Mouse (Mus musculus): ENCODE results near the gene Stat6. TPM values are rescaled to one million over a fixed set of nuclear protein-coding genes. Genes with fewer than 3 reads are reported as not detected.

Stat6 gene
- polyA plus RNA-seq, 1 experiment from 2014 or later: 6.8 TPM

DNA sequence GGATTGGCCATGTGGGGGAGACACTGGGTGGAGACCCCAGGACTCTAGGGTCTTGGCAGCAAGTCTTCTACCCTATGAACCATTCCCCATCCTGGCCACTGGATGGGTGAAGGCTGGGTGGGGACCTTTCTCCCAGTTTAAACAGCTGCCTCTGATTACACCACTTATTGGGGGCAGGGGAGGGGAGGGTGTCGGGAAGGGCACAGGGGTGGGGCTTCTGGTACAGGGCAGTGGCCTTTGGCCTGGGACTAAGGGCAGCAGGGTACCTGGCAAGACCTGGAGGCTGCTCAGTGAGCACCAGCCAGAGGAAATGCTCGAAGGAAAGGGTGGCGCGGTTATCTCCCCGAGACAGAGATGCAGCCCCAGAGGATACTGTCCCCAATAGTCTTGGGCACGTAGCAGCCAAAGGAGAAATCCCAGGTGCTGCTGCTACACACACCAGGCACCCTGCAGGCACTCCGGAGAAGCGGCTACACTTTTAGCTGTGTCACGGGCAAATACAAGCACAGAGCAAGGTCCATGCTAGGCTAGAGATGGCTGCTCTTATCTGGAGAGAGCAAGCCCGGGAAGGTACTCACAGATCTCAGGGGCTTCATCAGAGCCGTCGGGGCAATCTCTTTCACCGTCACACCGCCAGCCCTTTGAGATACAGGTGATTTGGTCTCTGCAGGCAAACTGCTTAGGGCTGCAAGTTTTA lies 30.6 kb upstream of the Stat6 start:
- Histone ChIP-seq H3K27me3 (ENCODE audit: control insufficient read depth, insufficient read depth, low read length) (no peaks in the 10 kb centered on the region), H3K4me3 (ENCODE audit: low read depth, low read length) (no peak overlapping the region), H3K4me2 (ENCODE audit: low read depth) (no peak overlapping the region), H3K27ac (ENCODE audit: low read depth, low read length) (no peak overlapping the region), H3K9me3 (ENCODE audit: control insufficient read depth, low read length) (no peaks in the 10 kb centered on the region), H3K4me1 (ENCODE audit: control insufficient read depth, insufficient read depth, low read length) (peaks cover 26% of the 10 kb centered on the region), H3K9ac (ENCODE audit: low read length) (no peak overlapping the region), H3K36me3 (ENCODE audit: control insufficient read depth, insufficient read depth, low read length) (peaks cover 15% of the 10 kb centered on the region)
- WGBS: 89% methylated on average over 14 of the region's 14 CpGs
- ATAC-seq (ENCODE audit: insufficient read depth, low FRiP score, low TSS enrichment) (no peak), DNase-seq (ENCODE audit: low spot score) (no peak)

DNA sequence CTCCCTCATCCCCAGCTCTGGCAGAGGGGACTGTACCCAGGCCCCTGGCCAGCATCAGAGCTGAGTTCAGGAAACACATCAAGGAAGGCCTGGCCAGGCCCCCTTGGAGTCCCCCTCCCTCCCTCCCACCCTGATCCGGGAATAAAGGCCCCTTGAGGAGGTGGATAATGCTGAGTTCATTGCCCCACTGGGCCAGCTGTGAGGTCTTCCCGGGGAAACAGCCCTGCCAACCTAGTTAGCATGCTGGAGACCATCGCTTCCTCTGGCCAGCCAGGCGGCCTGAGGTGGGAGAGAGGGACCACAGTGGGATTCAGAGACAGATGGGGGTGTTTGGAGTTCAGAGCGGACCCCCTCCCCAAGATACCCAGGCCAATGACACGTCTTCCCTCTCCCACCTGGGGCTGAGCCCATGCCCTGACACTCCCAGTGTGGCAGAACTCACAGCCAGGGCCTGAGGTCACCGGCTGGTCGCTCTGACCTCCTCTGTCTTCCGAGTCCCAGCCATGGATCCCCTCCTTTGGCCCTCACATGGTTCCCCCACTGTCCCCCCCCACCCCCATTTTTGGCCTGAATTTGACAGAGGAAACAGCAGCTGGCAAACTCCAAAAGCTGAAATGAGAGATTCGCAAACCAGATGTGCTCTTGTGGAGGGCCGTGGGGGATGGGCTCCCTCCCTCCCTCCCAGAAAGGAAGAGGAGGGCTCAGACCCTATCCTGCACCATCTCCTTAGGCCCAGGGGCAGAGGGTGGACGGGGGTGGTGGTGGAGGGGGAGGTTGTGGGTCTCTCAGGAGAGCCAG lies 28.4 kb upstream of the Stat6 start:
- Histone ChIP-seq H3K4me1 (ENCODE audit: control insufficient read depth, insufficient read depth, low read length) (peaks cover 47% of the 10 kb centered on the region), H3K27me3 (ENCODE audit: control insufficient read depth, insufficient read depth, low read length) (no peaks in the 10 kb centered on the region), H3K9me3 (ENCODE audit: control insufficient read depth, low read length) (no peaks in the 10 kb centered on the region), H3K4me3 (ENCODE audit: low read depth, low read length) (no peak overlapping the region), H3K4me2 (ENCODE audit: low read depth) (0 out of 2 replicates have a peak overlapping the region, but pooled peaks have one; percentile 0), H3K36me3 (ENCODE audit: control insufficient read depth, insufficient read depth, low read length) (peaks cover 10% of the 10 kb centered on the region), H3K27ac (ENCODE audit: low read depth, low read length) (peak overlapping the region; percentile 73), H3K9ac (ENCODE audit: low read length) (no peak overlapping the region)
- DNase-seq (ENCODE audit: low spot score) (peak; percentile 49), ATAC-seq (ENCODE audit: insufficient read depth, low FRiP score, low TSS enrichment) (no peak)
- 16% methylated on average over 12 of the region's 12 CpGs for whole genome bisulfite sequencing

DNA sequence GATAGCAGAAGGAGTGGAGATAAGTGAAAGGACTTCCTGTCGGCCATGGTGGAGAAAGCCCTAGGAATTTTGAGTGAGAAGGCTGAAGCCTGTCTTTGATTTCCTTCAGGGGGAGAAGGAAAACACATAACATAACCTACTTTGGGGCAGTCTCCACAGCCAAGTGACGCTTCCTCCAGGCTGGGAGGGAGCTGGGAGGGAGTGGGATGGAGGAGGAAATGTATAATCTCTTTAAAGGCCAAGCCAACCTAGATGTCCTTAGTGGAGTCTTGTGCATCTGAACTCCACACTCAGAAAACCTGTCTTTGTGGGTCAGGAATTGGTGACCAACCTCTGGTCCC lies 27.8 kb upstream of the Stat6 start:
- DNase-seq (ENCODE audit: low spot score): no peak
- peaks cover 10% of the 10 kb centered on the region for H3K36me3 ChIP-seq (ENCODE audit: control insufficient read depth, insufficient read depth, low read length)
- H3K9ac ChIP-seq (ENCODE audit: low read length): no peak overlapping the region
- H3K27ac ChIP-seq (ENCODE audit: low read depth, low read length): peak overlapping the region; percentile 73
- no peaks in the 10 kb centered on the region for H3K27me3 ChIP-seq (ENCODE audit: control insufficient read depth, insufficient read depth, low read length)
- peaks cover 51% of the 10 kb centered on the region for H3K4me1 ChIP-seq (ENCODE audit: control insufficient read depth, insufficient read depth, low read length)
- no peaks in the 10 kb centered on the region for H3K9me3 ChIP-seq (ENCODE audit: control insufficient read depth, low read length)
- ATAC-seq (ENCODE audit: insufficient read depth, low FRiP score, low TSS enrichment): no peak
- H3K4me3 ChIP-seq (ENCODE audit: low read depth, low read length): no peak overlapping the region
- WGBS: 36% methylated on average over 2 of the region's 2 CpGs
- H3K4me2 ChIP-seq (ENCODE audit: low read depth): no peak overlapping the region

DNA sequence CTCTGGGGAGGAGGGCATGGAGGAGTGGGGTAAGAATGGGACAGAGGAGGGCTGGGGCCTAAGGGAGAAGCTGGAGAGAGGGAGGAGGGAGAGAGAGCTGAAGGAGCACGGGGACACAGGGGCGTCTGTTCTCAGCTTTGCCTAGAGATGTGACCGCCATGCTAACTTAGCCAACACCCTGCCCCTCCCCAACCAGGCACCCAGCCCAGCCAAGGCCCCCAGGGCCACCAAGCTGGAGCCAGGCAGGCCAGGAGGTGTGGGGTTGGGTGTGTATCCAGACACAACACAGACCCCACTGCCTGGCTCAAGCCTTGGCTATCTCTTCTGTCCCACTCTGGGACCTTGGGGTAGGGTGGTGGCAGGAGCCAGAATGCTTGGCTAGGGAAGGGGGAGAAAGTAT lies 27.2 kb upstream of the Stat6 start:
- Histone ChIP-seq H3K9me3 (ENCODE audit: control insufficient read depth, low read length) (no peaks in the 10 kb centered on the region), H3K4me3 (ENCODE audit: low read depth, low read length) (no peak overlapping the region), H3K27me3 (ENCODE audit: control insufficient read depth, insufficient read depth, low read length) (no peaks in the 10 kb centered on the region), H3K27ac (ENCODE audit: low read depth, low read length) (peak overlapping the region; percentile 55; the same call in 1 of the 2 replicates), H3K4me2 (ENCODE audit: low read depth) (0 out of 2 replicates have a peak overlapping the region, but pooled peaks have one; percentile 0), H3K9ac (ENCODE audit: low read length) (no peak overlapping the region), H3K4me1 (ENCODE audit: control insufficient read depth, insufficient read depth, low read length) (peaks cover 51% of the 10 kb centered on the region), H3K36me3 (ENCODE audit: control insufficient read depth, insufficient read depth, low read length) (peaks cover 10% of the 10 kb centered on the region)
- DNase-seq (ENCODE audit: low spot score) (no peak), ATAC-seq (ENCODE audit: insufficient read depth, low FRiP score, low TSS enrichment) (no peak)
- WGBS: 75% methylated on average over 2 of the region's 3 CpGs

DNA sequence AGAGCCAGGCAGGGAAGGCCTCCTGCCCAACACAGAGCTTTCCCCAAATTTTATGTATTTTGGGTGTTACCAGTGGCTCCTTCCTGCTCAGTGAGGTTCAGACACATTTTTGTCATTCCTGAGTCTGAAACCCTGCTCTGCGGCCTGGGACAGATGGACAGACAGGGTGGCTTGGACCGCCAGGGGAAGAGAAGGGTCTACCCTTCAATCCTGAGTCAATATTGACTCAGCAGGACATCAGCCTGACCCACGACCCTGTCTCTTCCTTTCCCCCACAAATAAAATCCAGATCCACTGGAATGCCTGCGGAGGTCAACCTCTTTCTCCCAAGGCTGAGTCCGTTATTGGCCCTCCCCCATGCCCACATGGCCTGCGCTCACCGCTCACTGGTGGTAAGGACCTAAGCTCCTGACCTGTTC lies 26.5 kb upstream of the Stat6 start:
- peaks cover 9% of the 10 kb centered on the region for H3K36me3 ChIP-seq (ENCODE audit: control insufficient read depth, insufficient read depth, low read length)
- H3K4me1 ChIP-seq (ENCODE audit: control insufficient read depth, insufficient read depth, low read length): peaks cover 51% of the 10 kb centered on the region
- no peak overlapping the region for H3K4me3 ChIP-seq (ENCODE audit: low read depth, low read length)
- H3K27me3 ChIP-seq (ENCODE audit: control insufficient read depth, insufficient read depth, low read length): no peaks in the 10 kb centered on the region
- H3K9me3 ChIP-seq (ENCODE audit: control insufficient read depth, low read length): no peaks in the 10 kb centered on the region
- no peak for DNase-seq (ENCODE audit: low spot score)
- H3K4me2 ChIP-seq (ENCODE audit: low read depth): 0 out of 2 replicates have a peak overlapping the region, but pooled peaks have one; percentile 6
- 21% methylated on average over 7 of the region's 7 CpGs for WGBS
- H3K9ac ChIP-seq (ENCODE audit: low read length): no peak overlapping the region
- ATAC-seq (ENCODE audit: insufficient read depth, low FRiP score, low TSS enrichment): no peak
- peak overlapping the region; percentile 58; the same call in 1 of the 2 replicates for H3K27ac ChIP-seq (ENCODE audit: low read depth, low read length)

DNA sequence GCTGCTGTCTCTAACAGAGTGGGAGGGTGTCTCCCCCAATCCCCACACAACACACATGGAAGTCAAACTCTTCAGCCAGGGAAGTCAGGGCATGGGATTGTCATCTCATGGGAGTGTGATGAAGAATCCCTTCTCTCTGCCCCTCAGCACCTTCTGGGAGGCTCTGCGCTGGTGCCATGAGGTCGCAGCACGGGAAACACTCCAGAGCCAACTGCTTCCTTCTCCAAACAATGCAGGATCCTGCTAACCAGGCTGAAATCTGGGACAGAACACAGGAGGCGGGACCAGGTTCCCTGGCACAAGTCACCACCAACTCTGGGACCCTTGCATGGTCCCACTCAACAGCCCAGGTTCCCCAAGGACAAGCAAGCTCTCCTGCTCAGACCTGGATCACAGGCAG lies 25.5 kb upstream of the Stat6 start:
- H3K9ac ChIP-seq (ENCODE audit: low read length): 0 out of 2 replicates have a peak overlapping the region, but pooled peaks have one; percentile 19
- WGBS: 57% methylated on average over 4 of the region's 4 CpGs
- no peaks in the 10 kb centered on the region for H3K9me3 ChIP-seq (ENCODE audit: control insufficient read depth, low read length)
- ATAC-seq (ENCODE audit: insufficient read depth, low FRiP score, low TSS enrichment) (no peak), DNase-seq (ENCODE audit: low spot score) (no peak)
- H3K27ac ChIP-seq (ENCODE audit: low read depth, low read length): no peak overlapping the region
- 0 out of 2 replicates have a peak overlapping the region, but pooled peaks have one; percentile 7 for H3K4me2 ChIP-seq (ENCODE audit: low read depth)
- H3K27me3 ChIP-seq (ENCODE audit: control insufficient read depth, insufficient read depth, low read length): no peaks in the 10 kb centered on the region
- H3K4me1 ChIP-seq (ENCODE audit: control insufficient read depth, insufficient read depth, low read length): peaks cover 51% of the 10 kb centered on the region
- no peaks in the 10 kb centered on the region for H3K36me3 ChIP-seq (ENCODE audit: control insufficient read depth, insufficient read depth, low read length)
- H3K4me3 ChIP-seq (ENCODE audit: low read depth, low read length): no peak overlapping the region

DNA sequence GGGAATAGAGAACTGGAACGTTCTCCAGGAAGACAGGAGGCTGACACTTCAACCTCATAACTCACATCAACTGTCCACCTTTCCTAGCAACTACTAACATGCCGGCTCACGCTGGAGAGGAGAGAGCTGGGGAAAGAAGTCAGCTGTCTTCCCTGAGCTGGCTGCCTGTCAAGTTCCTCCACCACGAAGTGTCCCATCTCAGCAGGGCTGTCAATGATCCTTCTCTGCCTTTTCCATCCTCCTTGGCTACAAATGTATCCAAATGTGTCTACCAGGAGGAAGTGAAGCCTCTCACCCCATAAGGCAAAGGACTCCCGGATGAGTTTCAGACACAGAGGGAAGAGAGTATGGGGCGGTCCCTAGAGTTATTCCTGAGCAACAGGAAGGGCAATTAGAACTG lies 24.6 kb upstream of the Stat6 start:
- DNase-seq (ENCODE audit: low spot score): no peak
- peaks cover 51% of the 10 kb centered on the region for H3K4me1 ChIP-seq (ENCODE audit: control insufficient read depth, insufficient read depth, low read length)
- 55% methylated on average over 6 of the region's 6 CpGs for WGBS

DNA sequence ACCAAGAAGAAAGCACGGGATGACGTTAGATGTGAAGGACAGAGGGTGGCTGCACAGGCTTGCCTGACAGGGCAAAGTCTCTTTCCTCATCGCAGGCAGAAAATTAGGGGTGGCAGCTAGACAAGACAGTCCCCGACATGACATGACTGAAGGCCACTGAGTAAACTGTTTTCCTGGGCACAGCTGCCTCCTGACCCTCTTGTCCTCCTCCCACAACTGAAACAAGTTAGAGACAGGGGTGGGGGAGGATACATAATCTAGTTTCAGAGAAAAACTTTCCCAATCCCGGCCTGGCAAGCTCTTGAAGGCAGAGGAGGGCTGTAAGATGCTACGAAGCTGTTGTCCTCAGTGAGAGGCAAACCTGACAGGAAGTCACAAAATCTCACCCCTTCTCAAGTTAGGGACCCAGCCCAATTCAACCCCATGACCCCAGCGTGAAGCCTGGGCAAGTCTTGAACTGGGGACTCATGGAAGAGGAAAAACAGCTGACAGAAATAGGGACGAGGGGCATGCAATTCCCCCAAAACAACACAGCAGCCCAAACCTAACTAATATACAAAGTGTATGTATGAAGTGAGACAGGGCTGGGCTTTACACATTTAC lies 23.6 kb upstream of the Stat6 start:
- peak overlapping the region; percentile 78 for H3K4me3 ChIP-seq (ENCODE audit: low read depth, low read length)
- 34% methylated on average over 8 of the region's 8 CpGs for WGBS
- no peaks in the 10 kb centered on the region for H3K36me3 ChIP-seq (ENCODE audit: control insufficient read depth, insufficient read depth, low read length)
- H3K27ac ChIP-seq (ENCODE audit: low read depth, low read length): 0 out of 2 replicates have a peak overlapping the region, but pooled peaks have one; percentile 86
- no peak for ATAC-seq (ENCODE audit: insufficient read depth, low FRiP score, low TSS enrichment)
- H3K27me3 ChIP-seq (ENCODE audit: control insufficient read depth, insufficient read depth, low read length): no peaks in the 10 kb centered on the region
- no peaks in the 10 kb centered on the region for H3K9me3 ChIP-seq (ENCODE audit: control insufficient read depth, low read length)
- DNase-seq (ENCODE audit: low spot score): no peak
- peak overlapping the region; percentile 83 for H3K4me2 ChIP-seq (ENCODE audit: low read depth)
- H3K4me1 ChIP-seq (ENCODE audit: control insufficient read depth, insufficient read depth, low read length): peaks cover 50% of the 10 kb centered on the region
- H3K9ac ChIP-seq (ENCODE audit: low read length): peak overlapping the region; percentile 85

More for the DNA sequence above, 24.6 kb upstream of the Stat6 start:
- H3K27ac ChIP-seq (ENCODE audit: low read depth, low read length): no peak overlapping the region
- no peaks in the 10 kb centered on the region for H3K36me3 ChIP-seq (ENCODE audit: control insufficient read depth, insufficient read depth, low read length)
- H3K9me3 ChIP-seq (ENCODE audit: control insufficient read depth, low read length): no peaks in the 10 kb centered on the region
- H3K4me2 ChIP-seq (ENCODE audit: low read depth): peak overlapping the region; percentile 83
- no peaks in the 10 kb centered on the region for H3K27me3 ChIP-seq (ENCODE audit: control insufficient read depth, insufficient read depth, low read length)
- H3K9ac ChIP-seq (ENCODE audit: low read length): no peak overlapping the region
- peak overlapping the region; percentile 10; the same call in 1 of the 2 replicates for H3K4me3 ChIP-seq (ENCODE audit: low read depth, low read length)
- no peak for ATAC-seq (ENCODE audit: insufficient read depth, low FRiP score, low TSS enrichment)
